Mouse (Mus musculus): ENCODE results near the gene Gm37240. TPM values are rescaled to one million over a fixed set of nuclear protein-coding genes. Genes with fewer than 3 reads are reported as not detected.

Gm37240 gene
- polyA plus RNA-seq, 1 experiment from 2014 or later, result 18.1 TPM

DNA sequence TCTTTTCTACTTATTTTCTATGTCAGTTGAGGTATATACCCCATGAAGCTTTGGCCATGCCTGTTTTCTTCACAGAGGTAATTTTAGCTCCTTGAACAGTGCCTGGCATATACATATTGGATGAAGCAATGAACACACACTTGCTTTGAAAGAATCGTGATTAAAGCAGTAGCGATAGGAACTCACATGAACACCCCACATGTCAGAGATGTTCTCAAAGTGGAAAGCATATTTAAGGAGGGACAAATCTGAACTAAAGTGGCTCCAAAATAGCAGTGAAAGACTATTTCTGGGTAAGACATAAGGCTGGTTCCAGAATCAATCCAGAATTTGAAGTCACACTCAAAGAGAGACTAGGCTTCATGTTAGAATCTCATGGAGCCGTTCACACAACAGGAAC lies 397.1 kb downstream of the Gm37240 start:
- DNase-seq (ENCODE audit: low spot score) (no peak), ATAC-seq (ENCODE audit: low FRiP score, low TSS enrichment) (no peak)
- Histone ChIP-seq H3K4me3 (ENCODE audit: low read depth, low read length) (no peak overlapping the region), H3K27ac (replicated peaks) (no peak overlapping the region), H3K27me3 (ENCODE audit: control insufficient read depth, insufficient read depth, low read length) (no peaks in the 10 kb centered on the region), H3K4me2 (replicated peaks; ENCODE audit: low read depth) (no peak overlapping the region), H3K9ac (ENCODE audit: low read length) (no peak overlapping the region), H3K9me3 (ENCODE audit: control insufficient read depth, low read length) (no peaks in the 10 kb centered on the region), H3K36me3 (ENCODE audit: control insufficient read depth, insufficient read depth, low read length) (no peaks in the 10 kb centered on the region), H3K4me1 (replicated peaks; ENCODE audit: control insufficient read depth, insufficient read depth) (no peaks in the 10 kb centered on the region)
- 90% methylated on average over 3 of the region's 3 CpGs for WGBS
- TF ChIP-seq CTCF (IDR thresholded peaks at IDR 0.05; ENCODE audit: low read depth), result no peak
- TF ChIP-seq EP300 (optimal IDR thresholded peaks at IDR 0.05), result no peak

DNA sequence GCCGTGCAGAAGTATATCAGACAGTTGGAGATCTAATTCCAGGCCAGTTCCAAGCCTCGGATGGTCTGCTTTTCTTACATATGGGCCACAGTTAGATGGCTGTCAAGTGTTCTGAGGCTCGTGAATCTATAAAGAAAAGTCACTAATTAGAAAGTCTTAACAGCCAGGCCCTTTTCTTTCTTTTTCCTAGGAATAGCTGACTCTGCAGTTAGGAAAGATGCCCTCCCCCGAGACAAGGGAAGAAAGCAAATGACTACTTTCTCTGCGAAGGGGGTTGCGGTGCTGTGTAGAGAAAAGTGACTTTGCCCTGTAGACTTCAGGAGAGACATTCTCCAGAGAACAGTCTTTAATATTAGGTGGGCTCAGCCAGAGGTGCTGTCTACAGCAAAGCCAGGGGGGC lies 399.9 kb downstream of the Gm37240 start:
- H3K4me1 ChIP-seq (replicated peaks; ENCODE audit: control insufficient read depth, insufficient read depth), result no peaks in the 10 kb centered on the region
- 85% methylated on average over 6 of the region's 6 CpGs for WGBS
- H3K27me3 ChIP-seq (ENCODE audit: control insufficient read depth, insufficient read depth, low read length), result no peaks in the 10 kb centered on the region
- H3K27ac ChIP-seq (replicated peaks), result no peak overlapping the region
- H3K9ac ChIP-seq (ENCODE audit: low read length), result no peak overlapping the region
- no peak overlapping the region for H3K4me2 ChIP-seq (replicated peaks; ENCODE audit: low read depth)
- no peak for ATAC-seq (ENCODE audit: low FRiP score, low TSS enrichment)
- H3K9me3 ChIP-seq (ENCODE audit: control insufficient read depth, low read length), result no peaks in the 10 kb centered on the region
- TF ChIP-seq EP300 (optimal IDR thresholded peaks at IDR 0.05) (no peak), CTCF (IDR thresholded peaks at IDR 0.05; ENCODE audit: low read depth) (no peak)
- no peaks in the 10 kb centered on the region for H3K36me3 ChIP-seq (ENCODE audit: control insufficient read depth, insufficient read depth, low read length)
- DNase-seq (ENCODE audit: low spot score), result no peak
- H3K4me3 ChIP-seq (ENCODE audit: low read depth, low read length), result no peak overlapping the region

DNA sequence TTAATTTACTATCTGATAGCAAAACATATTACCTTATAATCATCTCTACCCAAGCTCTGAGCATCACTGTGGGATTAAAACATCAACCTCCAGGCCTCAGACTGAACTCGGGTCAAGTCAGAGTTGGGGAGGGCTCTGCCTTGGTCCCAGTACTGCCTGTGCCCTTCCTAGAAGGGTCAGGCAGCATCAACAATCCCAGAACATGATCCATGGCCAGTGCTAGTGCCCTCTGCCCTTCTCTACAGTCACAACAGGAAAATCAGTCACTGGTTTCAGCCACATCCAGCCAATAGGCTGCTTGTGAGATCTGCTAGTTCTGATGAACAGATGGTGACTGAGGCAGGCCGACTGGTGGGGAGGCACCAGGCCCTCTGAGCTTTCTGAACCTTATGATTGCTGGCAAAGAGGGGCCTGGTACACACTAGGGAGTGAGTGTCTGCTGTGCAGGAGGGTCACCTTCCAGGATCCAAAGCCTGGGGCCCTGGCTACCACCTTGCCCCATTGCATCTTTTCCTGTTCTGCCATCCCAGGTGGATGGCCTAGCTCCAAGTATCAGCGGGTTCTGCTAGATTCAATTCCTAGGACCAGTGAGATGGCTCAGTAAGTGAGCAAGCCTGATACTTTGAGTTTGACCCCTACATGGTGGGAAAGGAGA lies 401.7 kb downstream of the Gm37240 start:
- H3K27ac ChIP-seq (replicated peaks), result no peak overlapping the region
- no peak overlapping the region for H3K9ac ChIP-seq (ENCODE audit: low read length)
- DNase-seq (ENCODE audit: low spot score) (no peak), ATAC-seq (ENCODE audit: low FRiP score, low TSS enrichment) (no peak)
- H3K4me3 ChIP-seq (ENCODE audit: low read depth, low read length), result no peak overlapping the region
- H3K36me3 ChIP-seq (ENCODE audit: control insufficient read depth, insufficient read depth, low read length), result no peaks in the 10 kb centered on the region
- no peak overlapping the region for H3K4me2 ChIP-seq (replicated peaks; ENCODE audit: low read depth)
- WGBS, result 58% methylated on average over 3 of the region's 3 CpGs
- no peaks in the 10 kb centered on the region for H3K27me3 ChIP-seq (ENCODE audit: control insufficient read depth, insufficient read depth, low read length)
- TF ChIP-seq EP300 (optimal IDR thresholded peaks at IDR 0.05) (no peak), CTCF (IDR thresholded peaks at IDR 0.05; ENCODE audit: low read depth) (no peak)
- H3K9me3 ChIP-seq (ENCODE audit: control insufficient read depth, low read length), result no peaks in the 10 kb centered on the region
- H3K4me1 ChIP-seq (replicated peaks; ENCODE audit: control insufficient read depth, insufficient read depth), result no peaks in the 10 kb centered on the region

DNA sequence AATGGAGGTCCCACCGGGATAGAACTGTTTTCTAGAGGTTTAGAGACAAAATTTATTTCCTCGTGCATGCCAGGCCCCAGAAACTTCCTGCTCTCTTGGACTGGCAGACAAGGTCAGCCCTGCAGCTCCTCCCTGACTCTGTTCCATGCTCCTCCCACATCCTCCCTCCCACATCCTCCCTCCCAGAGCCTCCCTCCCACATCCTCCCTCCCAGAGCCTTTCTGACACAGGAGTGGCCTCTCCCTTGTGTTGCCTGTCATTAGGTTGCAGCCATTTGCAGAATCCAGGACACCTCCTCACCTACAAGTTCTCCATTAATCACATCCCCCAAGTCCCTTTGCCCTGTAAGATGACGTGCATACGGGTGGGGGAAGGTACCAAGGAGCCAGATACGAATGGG lies 404.7 kb downstream of the Gm37240 start:
- H3K36me3 ChIP-seq (ENCODE audit: control insufficient read depth, insufficient read depth, low read length), result no peaks in the 10 kb centered on the region
- no peaks in the 10 kb centered on the region for H3K27me3 ChIP-seq (ENCODE audit: control insufficient read depth, insufficient read depth, low read length)
- H3K4me1 ChIP-seq (replicated peaks; ENCODE audit: control insufficient read depth, insufficient read depth), result no peaks in the 10 kb centered on the region
- H3K9ac ChIP-seq (ENCODE audit: low read length), result no peak overlapping the region
- no peak overlapping the region for H3K27ac ChIP-seq (replicated peaks)
- no peak overlapping the region for H3K4me2 ChIP-seq (replicated peaks; ENCODE audit: low read depth)
- no peaks in the 10 kb centered on the region for H3K9me3 ChIP-seq (ENCODE audit: control insufficient read depth, low read length)
- TF ChIP-seq EP300 (optimal IDR thresholded peaks at IDR 0.05) (no peak), CTCF (IDR thresholded peaks at IDR 0.05; ENCODE audit: low read depth) (no peak)
- H3K4me3 ChIP-seq (ENCODE audit: low read depth, low read length), result no peak overlapping the region
- 34% methylated on average over 5 of the region's 5 CpGs for WGBS
- ATAC-seq (ENCODE audit: low FRiP score, low TSS enrichment) (0 out of 2 replicates have a peak, but pooled peaks have one; percentile 40), DNase-seq (ENCODE audit: low spot score) (peak; percentile 22)

DNA sequence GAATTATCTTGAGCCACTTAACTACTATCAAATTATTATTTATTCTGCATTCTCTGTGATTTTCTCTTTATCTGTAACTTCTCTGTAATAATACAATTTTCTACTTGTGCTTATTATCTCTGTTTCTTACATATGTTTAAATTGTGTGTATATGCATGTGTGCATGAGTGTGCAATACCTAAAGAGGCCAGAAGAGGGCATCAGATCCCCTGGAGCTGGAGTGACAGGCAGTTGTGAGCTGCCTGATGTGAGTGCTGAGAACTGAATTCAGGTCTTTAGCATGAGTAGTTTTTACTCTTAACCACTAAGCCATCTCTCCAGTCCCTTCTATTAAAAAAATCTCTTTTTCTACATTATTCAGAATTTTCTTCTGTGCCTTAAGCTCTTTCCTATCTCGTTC lies 406.7 kb downstream of the Gm37240 start:
- ATAC-seq (ENCODE audit: low FRiP score, low TSS enrichment) (no peak), DNase-seq (ENCODE audit: low spot score) (no peak)
- Histone ChIP-seq H3K4me2 (replicated peaks; ENCODE audit: low read depth) (no peak overlapping the region), H3K9me3 (ENCODE audit: control insufficient read depth, low read length) (no peaks in the 10 kb centered on the region), H3K4me1 (replicated peaks; ENCODE audit: control insufficient read depth, insufficient read depth) (no peaks in the 10 kb centered on the region), H3K36me3 (ENCODE audit: control insufficient read depth, insufficient read depth, low read length) (no peaks in the 10 kb centered on the region), H3K27me3 (ENCODE audit: control insufficient read depth, insufficient read depth, low read length) (no peaks in the 10 kb centered on the region), H3K9ac (ENCODE audit: low read length) (no peak overlapping the region), H3K27ac (replicated peaks) (no peak overlapping the region), H3K4me3 (ENCODE audit: low read depth, low read length) (no peak overlapping the region)
- 58% methylated on average over 1 of the region's 1 CpGs for WGBS
- peak; percentile 46 for TF ChIP-seq CTCF (IDR thresholded peaks at IDR 0.05; ENCODE audit: low read depth)
- TF ChIP-seq EP300 (optimal IDR thresholded peaks at IDR 0.05), result no peak

DNA sequence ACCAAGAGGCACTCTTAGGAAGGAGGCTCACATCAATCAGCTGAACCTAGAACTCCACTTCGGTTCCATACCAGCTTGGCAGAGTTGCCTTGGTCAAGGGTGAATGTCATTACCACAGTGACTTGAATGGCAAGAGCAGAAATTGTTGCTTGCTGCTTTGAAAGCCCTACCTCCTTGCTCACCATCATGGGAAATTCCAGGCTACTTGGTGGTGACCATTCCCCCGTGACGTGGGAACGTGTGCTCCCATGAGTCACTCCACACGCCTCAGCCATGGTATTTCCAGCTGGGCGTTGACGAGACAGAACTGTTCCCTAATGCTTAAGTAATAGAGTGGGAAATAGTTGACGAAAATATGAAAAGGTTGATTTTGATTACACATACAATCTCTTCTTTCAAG lies 408.6 kb downstream of the Gm37240 start:
- no peak for TF ChIP-seq EP300 (optimal IDR thresholded peaks at IDR 0.05)
- TF ChIP-seq CTCF (IDR thresholded peaks at IDR 0.05; ENCODE audit: low read depth), result no peak
- Histone ChIP-seq H3K9ac (ENCODE audit: low read length) (no peak overlapping the region), H3K4me2 (replicated peaks; ENCODE audit: low read depth) (no peak overlapping the region), H3K4me1 (replicated peaks; ENCODE audit: control insufficient read depth, insufficient read depth) (no peaks in the 10 kb centered on the region), H3K4me3 (ENCODE audit: low read depth, low read length) (no peak overlapping the region), H3K27me3 (ENCODE audit: control insufficient read depth, insufficient read depth, low read length) (no peaks in the 10 kb centered on the region), H3K9me3 (ENCODE audit: control insufficient read depth, low read length) (no peaks in the 10 kb centered on the region), H3K27ac (replicated peaks) (no peak overlapping the region), H3K36me3 (ENCODE audit: control insufficient read depth, insufficient read depth, low read length) (no peaks in the 10 kb centered on the region)
- DNase-seq (ENCODE audit: low spot score) (no peak), ATAC-seq (ENCODE audit: low FRiP score, low TSS enrichment) (no peak)
- 77% methylated on average over 8 of the region's 8 CpGs for WGBS
